Mouse (Mus musculus): Measurements from ENCODE around the gene Atf6.

GRCm38 (mm10) chr1:170900799-170901467 is 33.4 kb upstream of the Atf6 start:
- no peak for TF ChIP-seq POLR2A (IDR thresholded peaks at IDR 0.05; ENCODE audit: borderline replicate concordance, low read depth, low read length)
- 0 out of 2 replicates have a peak, but pooled peaks have one; percentile 8 for TF ChIP-seq CTCF (IDR thresholded peaks at IDR 0.05; ENCODE audit: low read depth, low read length)
